Mouse (Mus musculus) hindbrain, embryonic 11.5 days (tissue): ENCODE measurements around the gene St6galnac3. TPM values are rescaled to one million over a fixed set of nuclear protein-coding genes. Genes with fewer than 3 reads are reported as not detected.

Source experiments
- ATAC-seq: fragments of 200-750 bp; cut with Nextera tagmentation; 2 replicates; pipeline ENCODE4 v1.8.0; 2017; ENCODE audit warnings: mild to moderate bottlenecking, moderate TSS enrichment, moderate library complexity; ENCODE audit not compliant: low FRiP score
- DNase-seq: peaks from one replicate; pipeline ENCODE4 v3.0.0-alpha.2; 2015; ENCODE audit warnings: low spot score
- H3K27ac ChIP-seq: fragments of 300-500 bp; sonication (generic); 2 replicates; pipeline ENCODE4 v1.5.1; 2014; ENCODE audit warnings: mild to moderate bottlenecking, low read depth, low read length
- H3K27me3 ChIP-seq: fragments of 300-500 bp; sonication (generic); 2 replicates; pipeline ENCODE4 v1.6.1; 2014; ENCODE audit warnings: mild to moderate bottlenecking, low read length, moderate library complexity, mixed read lengths; ENCODE audit not compliant: control insufficient read depth, insufficient read depth
- H3K36me3 ChIP-seq: fragments of 300-500 bp; sonication (generic); 2 replicates; pipeline ENCODE4 v1.6.1; 2014; ENCODE audit warnings: mild to moderate bottlenecking, low read length, moderate library complexity, mixed read lengths; ENCODE audit not compliant: control insufficient read depth, insufficient read depth
- H3K4me1 ChIP-seq: fragments of 300-500 bp; sonication (generic); replicated peaks from 2 replicates; pipeline ENCODE4 v1.6.1; 2014; ENCODE audit warnings: low read length, mixed read lengths; ENCODE audit not compliant: control insufficient read depth, insufficient read depth
- H3K4me2 ChIP-seq: fragments of 300-500 bp; sonication (generic); replicated peaks from 2 replicates; pipeline ENCODE4 v1.6.1; 2014; ENCODE audit warnings: mild to moderate bottlenecking, low read depth, low read length
- H3K4me3 ChIP-seq: fragments of 300-500 bp; sonication (generic); 2 replicates; pipeline ENCODE4 v1.5.1; 2014; ENCODE audit warnings: low read depth, low read length
- H3K9ac ChIP-seq: fragments of 300-500 bp; sonication (generic); 2 replicates; pipeline ENCODE4 v1.6.1; 2014; ENCODE audit warnings: low read depth, low read length
- H3K9me3 ChIP-seq: fragments of 300-500 bp; sonication (generic); 2 replicates; pipeline ENCODE4 v1.6.1; 2016; ENCODE audit warnings: low read length; ENCODE audit not compliant: control insufficient read depth
- WGBS: fragments of 180-500 bp; shearing (Covaris S2); extraction: QIAGEN DNeasy Blood & Tissue Kit; methylation state at CpG from one replicate; pipeline ENCODE4 v1.1.7; 2014; 5-methylcytosine and 5-hydroxymethylcytosine counted together
- polyA plus RNA-seq: library from polyadenylated mRNA; unstranded; fragments of >200 nt; fragmentation: Nextera tagmentation; extraction: Ambion mirVana; gene quantifications from 2 replicates; pipeline ENCODE4 v1.2.1, GENCODE M21; 2014

Gene St6galnac3
- polyA plus RNA-seq, 1 experiment from 2014 or later = 34.8 TPM

DNA sequence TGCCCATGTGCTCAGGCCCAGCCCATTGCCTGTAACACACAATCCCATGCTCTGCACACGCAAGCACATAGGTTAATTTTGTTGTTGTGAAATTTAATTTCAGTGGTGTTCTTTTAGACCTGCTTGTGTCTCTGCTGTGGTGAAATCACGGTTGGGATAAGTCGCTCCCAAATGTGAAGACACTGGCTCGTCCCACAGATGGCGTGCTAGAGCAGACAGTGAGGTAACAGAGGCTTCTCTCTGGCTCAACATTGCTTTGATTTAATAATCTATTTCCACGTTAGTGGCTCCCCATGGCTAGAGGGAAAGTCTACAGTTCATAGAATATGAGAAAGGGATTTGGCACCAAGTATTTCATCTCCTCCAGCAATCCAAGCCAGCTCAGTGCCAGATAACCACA is 17.3 kb downstream of the St6galnac3 start:
- no peaks in the 10 kb centered on the region for H3K4me1 ChIP-seq
- DNase-seq (no peak), ATAC-seq (no peak)
- H3K27me3 ChIP-seq = no peaks in the 10 kb centered on the region
- H3K27ac ChIP-seq = no peak overlapping the region
- WGBS = 78% methylated on average over 6 of the region's 6 CpGs
- no peaks in the 10 kb centered on the region for H3K9me3 ChIP-seq
- no peak overlapping the region for H3K4me3 ChIP-seq
- no peak overlapping the region for H3K4me2 ChIP-seq
- H3K36me3 ChIP-seq = no peaks in the 10 kb centered on the region
- H3K9ac ChIP-seq = no peak overlapping the region

DNA sequence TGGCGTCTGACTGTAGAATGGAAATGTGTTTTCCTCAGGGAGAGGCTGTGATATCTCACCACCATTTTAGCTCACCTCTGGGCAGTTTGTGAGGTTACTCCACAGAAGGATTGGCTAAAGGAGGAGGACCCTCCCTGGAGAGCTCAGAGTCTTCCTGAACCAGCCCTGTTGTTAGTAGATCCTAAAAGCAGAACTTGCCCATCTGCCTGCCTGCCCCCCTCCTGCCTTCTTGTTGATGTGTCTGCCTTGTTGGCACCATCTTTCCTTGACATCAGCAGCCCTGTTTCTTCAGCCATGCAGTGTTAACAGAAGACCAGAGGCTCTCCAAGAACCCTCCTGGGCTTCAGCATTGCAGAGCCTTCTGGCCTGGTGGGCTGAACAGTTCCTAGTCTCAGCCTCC is 18.1 kb downstream of the St6galnac3 start:
- Histone ChIP-seq H3K4me2 (no peak overlapping the region), H3K36me3 (no peaks in the 10 kb centered on the region), H3K9ac (no peak overlapping the region), H3K4me3 (no peak overlapping the region), H3K27ac (no peak overlapping the region), H3K27me3 (no peaks in the 10 kb centered on the region), H3K9me3 (no peaks in the 10 kb centered on the region), H3K4me1 (0 out of 2 replicates have a peak, but pooled peaks cover 2% of the 10 kb centered on the region)
- no peak for ATAC-seq
- DNase-seq = no peak
- 97% methylated on average over 1 of the region's 1 CpGs for WGBS

GRCm38 (mm10) chr3:153701752-153702740 is 22.9 kb downstream of the St6galnac3 start:
- Histone ChIP-seq H3K9me3 (no peaks in the 10 kb centered on the region), H3K4me3 (no peak overlapping the region), H3K27ac (no peak overlapping the region), H3K4me1 (0 out of 2 replicates have a peak, but pooled peaks cover 2% of the 10 kb centered on the region), H3K9ac (no peak overlapping the region), H3K27me3 (no peaks in the 10 kb centered on the region), H3K36me3 (no peaks in the 10 kb centered on the region), H3K4me2 (no peak overlapping the region)
- DNase-seq (no peak), ATAC-seq (no peak)
- 53% methylated on average over 15 of the region's 15 CpGs for WGBS

DNA sequence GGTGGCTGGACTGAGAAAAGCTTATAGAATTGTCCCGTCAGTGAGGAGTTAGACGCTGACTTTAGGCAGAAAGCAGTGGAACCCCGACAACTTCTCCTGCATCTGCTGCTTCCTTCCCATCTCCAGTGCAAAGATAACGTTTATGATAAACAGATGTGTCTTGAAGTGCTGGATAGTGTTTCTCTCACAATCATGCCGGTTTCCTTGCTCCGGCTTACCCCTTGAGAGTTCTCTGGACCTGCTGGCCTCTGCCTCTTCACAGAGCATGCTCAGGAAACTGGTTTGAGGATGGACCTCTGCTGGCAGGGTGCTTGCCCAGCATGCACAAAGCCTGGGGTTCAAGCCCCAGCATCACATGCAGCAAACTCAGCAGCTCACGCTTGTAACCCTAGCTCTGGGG is 23.8 kb downstream of the St6galnac3 start:
- H3K4me3 ChIP-seq = no peak overlapping the region
- ATAC-seq (no peak), DNase-seq (no peak)
- 0 out of 2 replicates have a peak, but pooled peaks cover 2% of the 10 kb centered on the region for H3K4me1 ChIP-seq
- H3K4me2 ChIP-seq = no peak overlapping the region
- no peaks in the 10 kb centered on the region for H3K36me3 ChIP-seq
- H3K27me3 ChIP-seq = no peaks in the 10 kb centered on the region
- no peaks in the 10 kb centered on the region for H3K9me3 ChIP-seq
- 66% methylated on average over 7 of the region's 7 CpGs for WGBS
- no peak overlapping the region for H3K27ac ChIP-seq
- no peak overlapping the region for H3K9ac ChIP-seq

- DNase-seq (no peak), ATAC-seq (no peak)
- no peaks in the 10 kb centered on the region for H3K9me3 ChIP-seq
- H3K4me3 ChIP-seq = no peak overlapping the region
- WGBS = 92% methylated on average over 8 of the region's 8 CpGs
- H3K9ac ChIP-seq = no peak overlapping the region
- H3K4me1 ChIP-seq = 0 out of 2 replicates have a peak, but pooled peaks cover 2% of the 10 kb centered on the region
- H3K36me3 ChIP-seq = no peaks in the 10 kb centered on the region
- H3K4me2 ChIP-seq = no peak overlapping the region
- H3K27me3 ChIP-seq = no peaks in the 10 kb centered on the region
- H3K27ac ChIP-seq = no peak overlapping the region
Measured at GRCm38 (mm10) chr3:153699086-153699485, 25.9 kb downstream of the St6galnac3 start.

GRCm38 (mm10) chr3:153692978-153693377 is 32.0 kb downstream of the St6galnac3 start:
- no peak for ATAC-seq
- Histone ChIP-seq H3K4me3 (no peak overlapping the region), H3K27me3 (no peaks in the 10 kb centered on the region), H3K9me3 (no peaks in the 10 kb centered on the region), H3K9ac (no peak overlapping the region), H3K4me2 (no peak overlapping the region), H3K36me3 (no peaks in the 10 kb centered on the region), H3K27ac (no peak overlapping the region), H3K4me1 (no peaks in the 10 kb centered on the region; the same call in 1 of the 2 replicates)
- no peak for DNase-seq
- 76% methylated on average over 7 of the region's 7 CpGs for WGBS

GRCm38 (mm10) chr3:153692206-153692813 is 32.7 kb downstream of the St6galnac3 start:
- Histone ChIP-seq H3K4me2 (no peak overlapping the region), H3K9me3 (no peaks in the 10 kb centered on the region), H3K4me3 (no peak overlapping the region), H3K27me3 (no peaks in the 10 kb centered on the region), H3K27ac (no peak overlapping the region), H3K9ac (no peak overlapping the region), H3K4me1 (no peaks in the 10 kb centered on the region; the same call in 1 of the 2 replicates), H3K36me3 (no peaks in the 10 kb centered on the region)
- DNase-seq = no peak
- no peak for ATAC-seq
- WGBS = 67% methylated on average over 11 of the region's 11 CpGs

DNA sequence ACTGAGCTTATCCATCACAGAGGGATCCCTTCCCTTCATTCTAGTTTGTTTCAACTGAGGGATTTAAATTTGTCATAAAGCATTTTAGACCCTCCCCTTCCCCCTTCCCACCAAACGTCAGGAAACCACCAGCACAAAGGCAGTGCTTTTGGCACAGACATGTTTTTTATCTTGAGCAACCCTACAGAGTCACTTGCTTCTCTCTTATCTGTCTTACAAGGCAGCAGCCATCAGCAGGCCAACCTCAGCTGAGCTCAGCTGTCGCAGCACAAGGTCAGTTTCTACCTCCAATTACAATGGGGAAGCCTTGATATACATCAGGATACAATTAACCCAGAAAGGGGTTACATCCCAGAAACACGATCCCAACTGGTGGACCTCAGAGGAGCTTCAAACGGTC is 33.4 kb downstream of the St6galnac3 start:
- H3K9ac ChIP-seq = no peak overlapping the region
- H3K27ac ChIP-seq = no peak overlapping the region
- no peaks in the 10 kb centered on the region; the same call in 1 of the 2 replicates for H3K4me1 ChIP-seq
- DNase-seq (no peak), ATAC-seq (no peak)
- no peak overlapping the region for H3K4me2 ChIP-seq
- H3K9me3 ChIP-seq = no peaks in the 10 kb centered on the region
- no peaks in the 10 kb centered on the region for H3K36me3 ChIP-seq
- 49% methylated on average over 4 of the region's 4 CpGs for WGBS
- no peak overlapping the region for H3K4me3 ChIP-seq
- H3K27me3 ChIP-seq = no peaks in the 10 kb centered on the region
